Mouse (Mus musculus) MEL (cell line): ENCODE results near the gene Gm6309.
A peak's percentile ranks its signal among the peaks of the same experiment; 100 is the strongest.
"Not testable (repeated sequence)": the region's sequence is repeated elsewhere in the genome, so short reads cannot be mapped to it uniquely, and the experiment has no call there.

ENCODE experiments used
- CHD2 ChIP-seq: IDR thresholded peaks from 2 replicates; pipeline ENCODE4 v1.6.1; 2011; ENCODE audit warnings: low read length, improper control_type of control experiment
- CTCF ChIP-seq, 3 experiments: IDR thresholded peaks in 2 of 3; conservative IDR thresholded peaks in 1 of 3; 2 replicates each; pipeline ENCODE4 v1.5.1; 2011 to 2012; ENCODE audit warnings: low read length in 3 of 3, low read depth in 2 of 3, mild to moderate bottlenecking in 2 of 3, improper control_type of control experiment in 1 of 3, inconsistent platforms in 1 of 3, mixed read lengths in 1 of 3, moderate library complexity in 1 of 3; ENCODE audit not compliant: control insufficient read depth in 1 of 3, insufficient read depth in 1 of 3, poor library complexity in 1 of 3, severe bottlenecking in 1 of 3
- ELF1 ChIP-seq: IDR thresholded peaks from 2 replicates; pipeline ENCODE4 v1.6.1; 2014; ENCODE audit warnings: low read depth, mild to moderate bottlenecking, inconsistent platforms, low read length, improper control_type of control experiment, moderate library complexity
- EP300 ChIP-seq, 2 experiments: IDR thresholded peaks; 2 replicates each; pipeline ENCODE4 v1.6.1; 2011; ENCODE audit warnings: improper control_type of control experiment in 2 of 2, low read length in 2 of 2, low read depth in 1 of 2, mild to moderate bottlenecking in 1 of 2
- HCFC1 ChIP-seq: IDR thresholded peaks from 2 replicates; pipeline ENCODE4 v1.6.1; 2012; ENCODE audit warnings: low read depth, mild to moderate bottlenecking, inconsistent platforms, low read length, improper control_type of control experiment, moderate library complexity
- POLR2A ChIP-seq, 2 experiments: IDR thresholded peaks; 2 replicates each; pipeline ENCODE4 v1.6.1; 2011 to 2012; ENCODE audit warnings: low read length in 2 of 2, mild to moderate bottlenecking in 2 of 2, control low read depth in 1 of 2, improper control_type of control experiment in 1 of 2, low read depth in 1 of 2, moderate library complexity in 1 of 2; ENCODE audit not compliant: control insufficient read depth in 1 of 2, insufficient read depth in 1 of 2, poor library complexity in 1 of 2
- RCOR1 ChIP-seq: IDR thresholded peaks from 2 replicates; pipeline ENCODE4 v1.6.1; 2012; ENCODE audit warnings: low read depth, mild to moderate bottlenecking, inconsistent platforms, low read length, improper control_type of control experiment
- TBP ChIP-seq: IDR thresholded peaks from 2 replicates; pipeline ENCODE4 v1.8.0; 2011; ENCODE audit warnings: low read depth, low read length, improper control_type of control experiment
- TCF12 ChIP-seq: IDR thresholded peaks from 2 replicates; pipeline ENCODE4 v1.6.1; 2014; ENCODE audit warnings: low read depth, mild to moderate bottlenecking, inconsistent platforms, low read length, improper control_type of control experiment, moderate library complexity
- USF1 ChIP-seq: IDR thresholded peaks from 2 replicates; pipeline ENCODE4 v1.6.1; 2014; ENCODE audit warnings: low read depth, mild to moderate bottlenecking, inconsistent platforms, low read length, improper control_type of control experiment, moderate library complexity
- USF2 ChIP-seq, 2 experiments: IDR thresholded peaks; 2 replicates each; pipeline ENCODE4 v1.6.1; 2011 to 2012; ENCODE audit warnings: improper control_type of control experiment in 2 of 2, low read length in 2 of 2, borderline replicate concordance in 1 of 2, inconsistent platforms in 1 of 2, low read depth in 1 of 2, mild to moderate bottlenecking in 1 of 2; ENCODE audit not compliant: insufficient read depth in 1 of 2

DNA sequence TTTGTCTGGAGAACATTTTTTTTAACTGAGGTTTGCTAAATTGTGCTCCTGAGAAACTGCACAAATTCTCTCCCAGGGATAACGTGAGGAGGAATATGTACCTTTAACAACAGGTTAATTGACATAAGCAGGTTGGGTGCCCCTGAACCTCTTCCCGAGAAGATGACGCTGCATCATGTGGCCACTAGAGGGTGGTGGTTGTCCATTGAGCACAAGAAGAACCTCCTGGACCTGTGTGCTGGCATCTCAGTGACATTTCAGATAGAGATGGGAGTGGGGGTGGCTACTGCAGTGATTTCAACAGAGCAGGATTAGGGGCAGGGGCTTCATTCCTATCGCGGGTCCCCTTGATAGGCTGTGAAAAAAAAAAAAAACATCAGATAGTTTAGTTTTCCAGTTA is 16.9 kb upstream of the Gm6309 start:
- not testable (repeated sequence) for TF ChIP-seq POLR2A (IDR thresholded peaks at IDR 0.05; ENCODE audit: control insufficient read depth in 1 of 2, insufficient read depth in 1 of 2, low read depth in 1 of 2, low read length in 2 of 2, poor library complexity in 1 of 2); ELF1; CHD2; EP300 (IDR thresholded peaks at IDR 0.05; ENCODE audit: low read depth in 1 of 2, low read length in 2 of 2); RCOR1; TBP; HCFC1; TCF12; USF2 (IDR thresholded peaks at IDR 0.05; ENCODE audit: borderline replicate concordance in 1 of 2, insufficient read depth in 1 of 2, low read depth in 1 of 2, low read length in 2 of 2); USF1
- TF ChIP-seq CTCF (IDR thresholded peaks at IDR 0.05 in 2 of 3, conservative IDR thresholded peaks at IDR 0.05 in 1 of 3; ENCODE audit: control insufficient read depth in 1 of 3, insufficient read depth in 1 of 3, low read depth in 2 of 3, low read length in 3 of 3, poor library complexity in 1 of 3, severe bottlenecking in 1 of 3) = peak in 1 of 3 experiments; percentile 15; a peak in 1 of 6 replicates
